Mouse (Mus musculus) stomach, postnatal 0 days (tissue): ENCODE results near the gene Zfp853.

ENCODE experiments used
- CTCF ChIP-seq: IDR thresholded peaks from 2 replicates; pipeline ENCODE4 v1.5.1; 2016; ENCODE audit warnings: antibody characterized with exemption, low read depth, mild to moderate bottlenecking, moderate library complexity
- EP300 ChIP-seq: optimal IDR thresholded peaks from 2 replicates; pipeline ENCODE3; 2016; ENCODE audit warnings: antibody characterized with exemption

- TF ChIP-seq CTCF (no peak), EP300 (no peak)
These were observed 35.5 kb upstream of the Zfp853 start, which contains the start of gene Zdhhc4 for GRCm38 (mm10) chr5:143328690-143329495.
